Mouse (Mus musculus) testis, postnatal 10 days (tissue): ENCODE data around the gene Itgb3.

ENCODE experiments used
- DNase-seq: peaks from one replicate; pipeline ENCODE4 v3.0.0; 2021; ENCODE audit warnings: low spot score

Gene Itgb3

GRCm38 (mm10) chr11:104661531-104662205 lies 53.9 kb downstream of the Itgb3 start:
- no peak for DNase-seq

GRCm38 (mm10) chr11:104662573-104662972 lies 54.8 kb downstream of the Itgb3 start:
- no peak for DNase-seq

- DNase-seq, result no peak
Observed at GRCm38 (mm10) chr11:104663241-104663877, 55.6 kb downstream of the Itgb3 start.

GRCm38 (mm10) chr11:104663878-104664261 lies 56.1 kb downstream of the Itgb3 start:
- no peak for DNase-seq

- DNase-seq, result no peak
Observed at GRCm38 (mm10) chr11:104664441-104664840, 56.6 kb downstream of the Itgb3 start.

GRCm38 (mm10) chr11:104667399-104667798 lies 59.6 kb downstream of the Itgb3 start:
- DNase-seq, result no peak

- DNase-seq, result no peak
Observed at GRCm38 (mm10) chr11:104673412-104673811, 65.6 kb downstream of the Itgb3 start.

DNA sequence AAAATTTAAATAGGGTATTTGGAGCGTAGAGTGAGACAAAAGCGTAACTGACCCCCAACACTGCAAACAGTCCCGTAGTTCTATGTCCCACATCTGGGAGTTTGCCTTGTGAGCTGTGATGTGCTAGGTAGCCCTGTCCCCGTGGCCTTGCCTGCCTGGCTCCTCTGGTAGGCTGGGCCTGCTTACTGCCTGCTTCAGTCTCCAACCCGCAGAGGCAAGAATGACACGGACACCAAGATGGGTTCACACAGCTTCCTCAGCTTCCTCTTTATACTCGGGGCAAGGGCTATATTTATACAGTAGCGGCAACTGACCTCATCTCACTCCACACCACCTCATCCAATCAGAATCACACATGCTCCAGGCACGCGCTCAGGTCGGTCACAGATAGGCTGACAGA lies 67.0 kb downstream of the Itgb3 start:
- no peak for DNase-seq

DNA sequence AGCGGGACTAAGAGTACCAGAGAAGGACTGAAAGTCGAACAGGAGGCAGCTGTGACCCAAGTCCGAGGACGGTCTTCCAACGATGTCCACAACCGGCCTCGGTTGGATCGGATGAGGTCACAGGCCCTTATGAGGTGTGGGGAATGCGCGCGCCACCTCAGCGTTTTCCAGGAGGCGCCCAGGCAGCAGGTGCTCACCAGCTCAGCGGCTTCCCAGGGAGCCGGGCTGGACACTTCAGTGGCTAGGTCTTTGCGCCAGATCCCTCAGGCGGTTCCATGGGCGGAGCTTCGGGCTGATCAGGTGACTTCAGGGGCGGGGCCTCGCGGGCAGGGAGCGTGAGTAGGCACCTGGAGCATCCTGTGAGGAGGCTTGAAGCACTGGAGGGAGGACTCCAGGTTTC lies 77.7 kb downstream of the Itgb3 start, which contains the start of gene Gm11639:
Gene Gm11639 (plus strand): TSS at position 160 of the 400 bp plus-strand sequence.
- peak; percentile 77 for DNase-seq

DNA sequence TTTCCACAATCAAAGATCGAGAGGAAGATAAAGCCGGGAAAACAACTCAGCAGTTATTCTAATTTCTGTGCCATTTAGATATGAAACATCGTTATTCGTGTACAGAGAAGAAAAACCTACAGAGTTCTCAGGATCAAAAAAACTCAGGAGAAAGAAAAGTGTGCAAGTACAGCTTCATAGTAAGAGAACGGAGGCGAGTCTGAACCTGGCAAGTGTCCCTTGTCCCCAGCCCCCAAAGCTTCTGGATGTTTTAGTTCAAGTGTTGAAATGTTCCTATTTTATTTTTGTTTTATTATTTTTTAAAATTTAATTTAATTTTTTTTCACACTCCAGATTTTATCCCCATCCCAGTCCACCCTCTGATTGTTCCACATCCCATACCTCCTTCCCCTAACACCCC lies 85.4 kb downstream of the Itgb3 start:
- no peak for DNase-seq

DNA sequence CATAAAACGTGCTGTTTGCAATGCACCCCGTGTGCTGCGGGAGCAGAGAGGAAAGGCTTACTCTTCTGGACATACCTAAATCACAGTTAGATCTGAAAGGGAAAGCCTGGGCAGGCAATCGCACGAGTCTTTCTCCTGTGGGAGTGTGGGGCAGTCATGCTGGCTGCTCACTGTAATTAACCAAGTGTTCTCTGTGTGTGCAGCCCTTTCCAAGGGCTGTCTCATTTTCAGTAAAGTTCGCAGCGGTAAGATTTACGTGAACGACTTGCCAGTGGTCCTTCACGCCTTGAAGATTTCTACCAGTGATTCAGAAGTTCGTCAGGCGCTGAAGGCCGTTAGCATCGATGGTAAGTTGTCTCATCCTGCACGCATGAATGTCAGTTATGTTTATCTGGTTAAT lies 96.3 kb downstream of the Itgb3 start:
- DNase-seq, result no peak

DNA sequence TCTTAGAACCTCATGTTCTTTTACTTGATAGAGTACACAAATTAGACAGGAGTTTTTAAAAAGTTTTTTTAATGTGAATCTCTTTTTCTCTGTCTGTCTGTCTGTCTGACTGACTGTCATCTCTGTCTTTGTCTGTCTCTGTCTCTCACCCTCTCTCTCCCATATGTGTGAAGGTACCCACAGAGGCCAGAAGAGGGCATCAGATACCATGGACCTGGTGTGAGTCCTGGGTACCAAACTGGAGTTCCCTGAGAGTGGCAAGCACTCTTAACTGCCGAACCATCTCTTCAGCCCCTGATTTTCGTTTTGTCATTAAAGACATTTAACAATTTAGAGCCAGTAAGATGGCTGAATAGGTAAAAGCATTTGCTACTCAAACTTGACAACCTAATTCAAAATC lies 99.3 kb downstream of the Itgb3 start:
- DNase-seq, result no peak
